Comparison of ENCODE assay signal across 13 mouse cellular contexts in genomic region chr10:93280586-93280985, GRCm38 (mm10). TPM values are rescaled to one million over a fixed set of nuclear protein-coding genes. Genes with fewer than 3 reads are reported as not detected.
DNase-seq lines count a peak whose midpoint lies in the region; ATAC-seq lines count a peak whose summit lies in the region.
"Had no signal": no experiment of that assay in that cellular context is flagged by ENCODE, and none has a peak within 500 bp of the region (broad histone marks: within the 10 kb centered on the region; RNA-seq: fewer than 3 reads in every experiment).

No protein-coding gene starts in this region.

- peak overlapping the region; percentile 74 for H3K27ac ChIP-seq in heart, embryonic 13.5 days (replicated peaks)
- H3K27ac ChIP-seq: hindbrain, embryonic 14.5 days; limb, embryonic 13.5 days had no signal

- H3K4me2 ChIP-seq in heart, embryonic 13.5 days: peak overlapping the region; percentile 18; the same call in 1 of the 2 replicates
- H3K4me2 ChIP-seq: hindbrain, embryonic 14.5 days; limb, embryonic 13.5 days; lung, embryonic 14.5 days had no signal

- peaks cover 82% of the 10 kb centered on the region for H3K4me1 ChIP-seq in heart, embryonic 13.5 days

- 45% methylated on average over 12 of the region's 12 CpGs for WGBS in heart, embryonic 13.5 days

- ATAC-seq in heart, embryonic 13.5 days (ENCODE audit: extremely low read depth, insufficient number of reproducible peaks, low FRiP score, low TSS enrichment): 0 out of 2 replicates have a peak, but pooled peaks have one; percentile 45

- H3K9ac ChIP-seq in heart, embryonic 13.5 days: peak overlapping the region; percentile 26; the same call in 1 of the 2 replicates
- H3K9ac ChIP-seq: hindbrain, embryonic 14.5 days; limb, embryonic 13.5 days; lung, embryonic 14.5 days had no signal

- H3K36me3 ChIP-seq in heart, embryonic 13.5 days: peaks cover 66% of the 10 kb centered on the region

- no peak overlapping the region for H3K4me3 ChIP-seq in heart, embryonic 13.5 days
- H3K4me3 ChIP-seq: limb, embryonic 13.5 days; megakaryocyte, embryonic 14.5 days had no signal

- intact Hi-C loops in heart, postnatal 25 days (cut with DNase I): loop anchor here (10.0 kb wide), 1 partner anchor 216 kb away; no protein-coding TSS in a partner anchor

- peak; percentile 49 to 65 for DNase-seq in cerebellum, postnatal 10 days
- DNase-seq in cerebellum, adult 11 months: no peak
- no peak for DNase-seq in heart, postnatal 25 days (ENCODE audit: low spot score)
- DNase-seq in right cerebral cortex, adult 18-20 months: peak; percentile 78
- DNase-seq in right cerebral cortex, postnatal 4 days: no peak
- no peak for DNase-seq in retina, postnatal 1 day
- DNase-seq in retina, embryonic 14.5 days (ENCODE audit: low spot score): no peak
- DNase-seq: lung, embryonic 14.5 days; thymus, adult 18-20 months had no signal

- H3K27me3 ChIP-seq in heart, embryonic 13.5 days (replicated peaks): no peaks in the 10 kb centered on the region
- H3K27me3 ChIP-seq: limb, embryonic 13.5 days; megakaryocyte, embryonic 14.5 days had no signal

- H3K9me3 ChIP-seq in heart, embryonic 13.5 days: no peaks in the 10 kb centered on the region
- H3K9me3 ChIP-seq: limb, embryonic 13.5 days; megakaryocyte, embryonic 14.5 days had no signal

RNA-seq across cellular contexts. Expression of gene Elk3, which starts 30.3 kb away (rescaled TPM):
- polyA plus RNA-seq in heart, embryonic 13.5 days (2015; fragmentation: Nextera tagmentation; extraction: Ambion mirVana): 34.5 and 38.3 TPM in 2 replicates
- 10 to 100 TPM; 45.1 to 48.7 TPM for total RNA-seq in heart, postnatal 25 days (2021)

Comparison
In these comparisons a context has a peak if more than half of its experiments do, and no peak if none do; other contexts are left out.
1. DNase-seq: peak in cerebellum, postnatal 10 days (2 of 2) and right cerebral cortex, adult 18-20 months (single experiment); none in cerebellum, adult 11 months (single experiment), heart, postnatal 25 days (single experiment), right cerebral cortex, postnatal 4 days (single experiment), retina, postnatal 1 day (single experiment) and retina, embryonic 14.5 days (single experiment).